Mouse (Mus musculus) thymus, postnatal 0 days (tissue): ENCODE measurements around the gene Dgkg. TPM values are rescaled to one million over a fixed set of nuclear protein-coding genes. Genes with fewer than 3 reads are reported as not detected.

Source experiments
- DNase-seq: peaks from one replicate; pipeline ENCODE4 v3.0.0-alpha.2; 2015; ENCODE audit warnings: low spot score
- polyA plus RNA-seq: library from polyadenylated mRNA; unstranded; fragments of >200 nt; fragmentation: Nextera tagmentation; extraction: Ambion mirVana; gene quantifications from 2 replicates; pipeline ENCODE4 v1.2.1, GENCODE M21; 2015

Dgkg gene
- polyA plus RNA-seq, 1 experiment from 2014 or later: 5.6 TPM

- DNase-seq: peak; percentile 87
These were observed 108.6 kb downstream of the Dgkg start for GRCm38 (mm10) chr16:22548167-22549080.

GRCm38 (mm10) chr16:22547741-22548140 is 109.3 kb downstream of the Dgkg start:
- no peak for DNase-seq

GRCm38 (mm10) chr16:22545799-22546198 is 111.2 kb downstream of the Dgkg start:
- no peak for DNase-seq

- peak; percentile 40 for DNase-seq
These were observed 111.9 kb downstream of the Dgkg start for GRCm38 (mm10) chr16:22545016-22545561.

- no peak for DNase-seq
These were observed 114.3 kb downstream of the Dgkg start for GRCm38 (mm10) chr16:22542691-22543141.

- no peak for DNase-seq
These were observed 117.7 kb downstream of the Dgkg start for GRCm38 (mm10) chr16:22539275-22539674.

GRCm38 (mm10) chr16:22536581-22537160 is 120.3 kb downstream of the Dgkg start:
- DNase-seq: no peak

- no peak for DNase-seq
These were observed 123.9 kb downstream of the Dgkg start for GRCm38 (mm10) chr16:22533087-22533486.

GRCm38 (mm10) chr16:22531834-22532233 is 125.2 kb downstream of the Dgkg start:
- DNase-seq: no peak

GRCm38 (mm10) chr16:22531041-22531440 is 126.0 kb downstream of the Dgkg start:
- no peak for DNase-seq

- DNase-seq: no peak
These were observed 129.5 kb downstream of the Dgkg start for GRCm38 (mm10) chr16:22527499-22527939.

- peak; percentile 74 for DNase-seq
These were observed 130.6 kb downstream of the Dgkg start for GRCm38 (mm10) chr16:22526386-22526785.

- DNase-seq: peak; percentile 9
These were observed 139.3 kb downstream of the Dgkg start for GRCm38 (mm10) chr16:22517431-22518384.

- DNase-seq: no peak
These were observed 141.5 kb downstream of the Dgkg start for GRCm38 (mm10) chr16:22515476-22515875.

GRCm38 (mm10) chr16:22510861-22511637 is 146.0 kb downstream of the Dgkg start:
- no peak for DNase-seq

GRCm38 (mm10) chr16:22508936-22509563 is 148.0 kb downstream of the Dgkg start:
- no peak for DNase-seq

- no peak for DNase-seq
These were observed 151.4 kb downstream of the Dgkg start for GRCm38 (mm10) chr16:22505656-22506055.

GRCm38 (mm10) chr16:22504851-22505250 is 152.2 kb downstream of the Dgkg start:
- no peak for DNase-seq

- DNase-seq: no peak
These were observed 153.0 kb downstream of the Dgkg start for GRCm38 (mm10) chr16:22504049-22504448.

GRCm38 (mm10) chr16:22503467-22503866 is 153.6 kb downstream of the Dgkg start:
- no peak for DNase-seq
